Mouse (Mus musculus): ENCODE measurements around the gene RPS10-NUDT3. TPM values are rescaled to one million over a fixed set of nuclear protein-coding genes. Genes with fewer than 3 reads are reported as not detected.

The RPS10-NUDT3 gene
- polyA plus RNA-seq (2016; fragmentation: Nextera tagmentation; extraction: Ambion mirVana): not detected in 2 replicates

GRCm38 (mm10) chr17:27634871-27635574 lies at the start of gene RPS10-NUDT3:
TSS of gene RPS10-NUDT3 (minus strand) at chr17:27635222.
- peak within 1 kb of the TSS; percentile 90 for H3K27ac ChIP-seq (replicated peaks)
- WGBS: under 1% methylated on average over 72 of the region's 72 CpGs
- peak within 1 kb of the TSS; percentile 84 for H3K4me3 ChIP-seq
- H3K4me1 ChIP-seq: peaks cover 35% of the 10 kb centered on the region
- H3K4me2 ChIP-seq (replicated peaks): peak within 1 kb of the TSS; percentile 95
- H3K9ac ChIP-seq (replicated peaks): peak within 1 kb of the TSS; percentile 91
- H3K27me3 ChIP-seq: no peaks in the 10 kb centered on the region
- ATAC-seq (ENCODE audit: low FRiP score, low read depth): peak; percentile 97
- peaks cover 38% of the 10 kb centered on the region for H3K36me3 ChIP-seq
- H3K9me3 ChIP-seq: no peaks in the 10 kb centered on the region

DNA sequence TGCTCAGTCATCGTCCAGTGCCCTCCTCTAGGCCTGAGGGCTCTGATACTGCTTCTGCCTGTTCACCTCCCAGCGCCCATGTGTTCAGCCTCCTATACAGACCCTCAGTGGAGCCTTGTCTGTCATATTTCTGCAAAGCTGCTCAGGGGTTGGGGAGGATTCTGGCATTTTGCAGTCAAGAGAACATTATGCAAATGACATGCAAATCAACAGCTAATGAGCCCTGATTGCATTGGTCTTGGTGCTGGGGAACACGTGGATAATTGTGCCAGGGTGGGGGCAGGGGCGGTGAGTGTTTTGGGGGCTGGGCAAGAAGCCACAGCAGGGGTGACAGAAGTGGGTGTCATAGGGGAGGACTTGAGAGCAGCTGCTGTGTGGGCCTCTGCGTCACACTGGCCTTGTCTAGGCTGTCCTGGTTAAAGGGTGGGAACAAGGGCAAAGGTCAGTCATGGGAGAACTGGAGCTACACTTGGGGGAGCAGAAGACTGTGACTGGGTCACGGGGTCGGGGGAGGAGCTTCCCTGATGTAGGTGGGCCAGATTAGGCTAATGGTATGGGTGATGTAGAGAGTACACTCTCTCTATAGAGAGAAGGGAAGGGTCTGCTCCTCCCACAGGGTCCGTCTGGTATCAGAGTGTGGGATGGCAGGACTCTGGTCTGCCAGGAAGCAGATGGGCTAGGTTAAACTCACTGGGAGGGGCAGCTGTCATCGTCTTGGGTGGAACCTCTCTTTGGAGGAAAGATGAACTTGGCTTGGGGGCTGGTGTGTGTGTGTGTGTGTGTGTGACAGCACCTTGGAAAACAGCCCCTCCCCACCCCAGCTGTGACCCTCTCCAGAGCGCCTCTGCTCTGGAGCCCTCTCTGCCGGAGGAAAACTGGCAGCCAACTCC lies 44.1 kb upstream of the RPS10-NUDT3 start:
- no peak overlapping the region for H3K9ac ChIP-seq (replicated peaks)
- no peaks in the 10 kb centered on the region for H3K9me3 ChIP-seq
- peaks cover 24% of the 10 kb centered on the region for H3K4me1 ChIP-seq
- no peak overlapping the region for H3K4me3 ChIP-seq
- 41% methylated on average over 11 of the region's 11 CpGs for WGBS
- H3K27me3 ChIP-seq: peaks cover 14% of the 10 kb centered on the region; the same call in 1 of the 2 replicates
- peak overlapping the region; percentile 73 for H3K27ac ChIP-seq (replicated peaks)
- peak; percentile 70 for ATAC-seq (ENCODE audit: low FRiP score, low read depth)
- no peaks in the 10 kb centered on the region for H3K36me3 ChIP-seq
- H3K4me2 ChIP-seq (replicated peaks): no peak overlapping the region

DNA sequence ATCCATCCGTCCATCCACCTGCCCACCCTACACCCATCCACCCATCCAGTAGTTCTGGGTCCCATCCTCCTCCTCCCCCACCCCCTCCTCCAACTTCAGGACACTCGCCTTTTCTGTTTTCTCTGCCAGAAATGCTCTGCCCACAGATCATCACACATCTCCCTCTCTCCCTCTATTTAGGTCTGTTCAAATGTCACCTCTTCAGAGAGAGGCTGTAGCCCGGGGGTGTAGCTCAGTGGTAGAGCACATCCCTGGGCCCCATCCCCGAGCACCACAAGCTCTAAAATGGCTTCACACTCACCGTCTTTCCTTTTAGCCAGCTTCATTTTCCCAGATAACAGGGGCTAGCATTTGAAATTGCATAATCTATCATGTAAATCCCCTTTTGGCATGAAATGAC lies 42.7 kb upstream of the RPS10-NUDT3 start:
- Histone ChIP-seq H3K9me3 (no peaks in the 10 kb centered on the region), H3K4me3 (no peak overlapping the region), H3K4me2 (replicated peaks) (no peak overlapping the region), H3K27me3 (0 out of 2 replicates have a peak, but pooled peaks cover 2% of the 10 kb centered on the region), H3K9ac (replicated peaks) (no peak overlapping the region), H3K36me3 (no peaks in the 10 kb centered on the region), H3K27ac (replicated peaks) (no peak overlapping the region), H3K4me1 (peaks cover 24% of the 10 kb centered on the region)
- no peak for ATAC-seq (ENCODE audit: low FRiP score, low read depth)
- 88% methylated on average over 5 of the region's 5 CpGs for WGBS

DNA sequence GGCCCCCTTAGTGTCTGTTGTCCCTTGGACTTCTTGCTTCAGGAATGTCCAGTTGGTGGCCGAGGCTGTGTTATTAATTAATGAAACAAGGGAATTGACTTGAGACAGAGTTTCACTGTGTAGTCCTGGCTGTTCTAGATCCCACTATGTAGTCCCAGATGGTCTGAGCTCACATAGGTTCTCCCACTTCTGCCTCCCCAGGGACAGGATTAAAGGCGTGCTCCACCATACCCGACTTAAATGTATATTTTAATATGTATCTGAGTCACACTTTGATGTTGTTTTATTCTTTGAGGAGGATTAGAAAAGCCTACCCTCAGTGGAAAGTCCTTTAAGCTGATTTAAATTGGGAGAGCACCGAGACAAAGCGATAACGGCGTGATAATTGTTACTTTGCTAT lies 41.2 kb upstream of the RPS10-NUDT3 start:
- H3K9ac ChIP-seq (replicated peaks): no peak overlapping the region
- H3K4me3 ChIP-seq: no peak overlapping the region
- no peaks in the 10 kb centered on the region for H3K36me3 ChIP-seq
- no peak for ATAC-seq (ENCODE audit: low FRiP score, low read depth)
- 50% methylated on average over 7 of the region's 7 CpGs for WGBS
- no peak overlapping the region for H3K4me2 ChIP-seq (replicated peaks)
- H3K27me3 ChIP-seq: no peaks in the 10 kb centered on the region
- no peak overlapping the region for H3K27ac ChIP-seq (replicated peaks)
- peaks cover 24% of the 10 kb centered on the region for H3K4me1 ChIP-seq
- H3K9me3 ChIP-seq: no peaks in the 10 kb centered on the region

GRCm38 (mm10) chr17:27675453-27675852 lies 40.4 kb upstream of the RPS10-NUDT3 start:
- Histone ChIP-seq H3K4me2 (replicated peaks) (no peak overlapping the region), H3K4me1 (peaks cover 24% of the 10 kb centered on the region), H3K27me3 (no peaks in the 10 kb centered on the region), H3K27ac (replicated peaks) (no peak overlapping the region), H3K9ac (replicated peaks) (no peak overlapping the region), H3K4me3 (no peak overlapping the region), H3K9me3 (no peaks in the 10 kb centered on the region), H3K36me3 (no peaks in the 10 kb centered on the region)
- ATAC-seq (ENCODE audit: low FRiP score, low read depth): no peak
- WGBS: 75% methylated on average over 9 of the region's 9 CpGs

- 79% methylated on average over 7 of the region's 7 CpGs for WGBS
- Histone ChIP-seq H3K36me3 (no peaks in the 10 kb centered on the region), H3K27me3 (no peaks in the 10 kb centered on the region), H3K4me1 (peaks cover 11% of the 10 kb centered on the region), H3K9ac (replicated peaks) (no peak overlapping the region), H3K9me3 (no peaks in the 10 kb centered on the region), H3K4me2 (replicated peaks) (no peak overlapping the region), H3K4me3 (no peak overlapping the region), H3K27ac (replicated peaks) (no peak overlapping the region)
- no peak for ATAC-seq (ENCODE audit: low FRiP score, low read depth)
These were observed 38.9 kb upstream of the RPS10-NUDT3 start for GRCm38 (mm10) chr17:27673945-27674344.

DNA sequence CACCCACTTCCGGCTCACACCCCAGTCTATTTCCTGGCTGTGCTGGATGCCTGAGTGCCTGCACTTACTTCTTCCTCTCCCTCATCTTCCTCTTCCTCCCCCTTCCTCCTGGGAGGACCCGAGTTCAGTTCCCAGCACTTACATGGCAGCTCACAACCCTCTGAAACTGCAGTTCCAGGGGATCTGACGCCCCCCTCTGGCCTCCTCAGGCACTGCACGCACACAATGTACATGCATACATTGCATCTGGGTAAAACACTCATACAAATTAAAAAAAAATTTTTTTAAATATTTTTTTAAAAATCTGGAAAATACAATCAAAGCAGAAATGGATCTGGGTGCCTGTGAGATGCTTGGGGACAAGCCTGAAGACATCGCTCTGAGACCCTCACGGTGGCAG lies 36.7 kb upstream of the RPS10-NUDT3 start:
- H3K4me2 ChIP-seq (replicated peaks): no peak overlapping the region
- H3K9me3 ChIP-seq: no peaks in the 10 kb centered on the region
- ATAC-seq (ENCODE audit: low FRiP score, low read depth): no peak
- H3K4me3 ChIP-seq: no peak overlapping the region
- no peak overlapping the region for H3K9ac ChIP-seq (replicated peaks)
- no peak overlapping the region for H3K27ac ChIP-seq (replicated peaks)
- no peaks in the 10 kb centered on the region for H3K27me3 ChIP-seq
- H3K36me3 ChIP-seq: no peaks in the 10 kb centered on the region
- 88% methylated on average over 6 of the region's 6 CpGs for WGBS
- H3K4me1 ChIP-seq: peaks cover 2% of the 10 kb centered on the region; the same call in 1 of the 2 replicates

- Histone ChIP-seq H3K4me2 (replicated peaks) (no peak overlapping the region), H3K27me3 (peaks cover 39% of the 10 kb centered on the region), H3K9me3 (no peaks in the 10 kb centered on the region), H3K4me3 (no peak overlapping the region), H3K4me1 (peaks cover 18% of the 10 kb centered on the region), H3K27ac (replicated peaks) (no peak overlapping the region), H3K36me3 (no peaks in the 10 kb centered on the region), H3K9ac (replicated peaks) (no peak overlapping the region)
- 79% methylated on average over 7 of the region's 7 CpGs for WGBS
- no peak for ATAC-seq (ENCODE audit: low FRiP score, low read depth)
These were observed 23.7 kb upstream of the RPS10-NUDT3 start for GRCm38 (mm10) chr17:27658767-27659166.

GRCm38 (mm10) chr17:27657123-27657522 lies 22.1 kb upstream of the RPS10-NUDT3 start:
- Histone ChIP-seq H3K4me3 (no peak overlapping the region), H3K4me2 (replicated peaks) (no peak overlapping the region), H3K27me3 (peaks cover 49% of the 10 kb centered on the region), H3K36me3 (no peaks in the 10 kb centered on the region), H3K27ac (replicated peaks) (no peak overlapping the region), H3K9ac (replicated peaks) (no peak overlapping the region), H3K9me3 (no peaks in the 10 kb centered on the region), H3K4me1 (peaks cover 18% of the 10 kb centered on the region)
- ATAC-seq (ENCODE audit: low FRiP score, low read depth): no peak
- 79% methylated on average over 8 of the region's 8 CpGs for WGBS

DNA sequence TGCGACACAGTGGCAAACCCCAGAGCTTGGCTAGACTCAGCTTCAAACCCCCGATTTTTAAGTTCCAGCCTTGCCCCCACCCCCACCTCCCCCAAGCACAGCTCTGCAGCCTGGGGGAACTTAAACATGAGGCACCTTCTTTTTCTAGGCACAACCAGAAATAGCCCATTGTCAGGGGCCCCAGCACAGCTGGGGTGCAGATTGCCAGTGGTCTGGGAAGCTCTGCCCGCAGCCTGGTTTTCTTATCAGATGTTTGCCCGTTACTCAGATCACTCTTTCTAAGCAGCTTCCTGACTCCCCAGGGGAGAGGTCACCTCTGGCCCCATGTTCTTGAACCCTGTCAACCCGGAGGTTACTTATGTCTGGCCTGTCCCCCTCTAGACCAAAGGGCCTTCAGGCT lies 21.4 kb upstream of the RPS10-NUDT3 start:
- Histone ChIP-seq H3K9ac (replicated peaks) (0 out of 2 replicates have a peak overlapping the region, but pooled peaks have one; percentile 72), H3K4me3 (peak overlapping the region; percentile 58), H3K4me1 (peaks cover 18% of the 10 kb centered on the region), H3K27ac (replicated peaks) (no peak overlapping the region), H3K4me2 (replicated peaks) (peak overlapping the region; percentile 94), H3K27me3 (peaks cover 49% of the 10 kb centered on the region), H3K9me3 (no peaks in the 10 kb centered on the region), H3K36me3 (no peaks in the 10 kb centered on the region)
- no peak for ATAC-seq (ENCODE audit: low FRiP score, low read depth)
- 33% methylated on average over 5 of the region's 5 CpGs for WGBS

GRCm38 (mm10) chr17:27656011-27656399 lies 21.0 kb upstream of the RPS10-NUDT3 start:
- no peak overlapping the region for H3K27ac ChIP-seq (replicated peaks)
- WGBS: 2% methylated on average over 13 of the region's 14 CpGs
- H3K27me3 ChIP-seq: peaks cover 49% of the 10 kb centered on the region
- H3K4me1 ChIP-seq: peaks cover 18% of the 10 kb centered on the region
- 0 out of 2 replicates have a peak, but pooled peaks have one; percentile 6 for ATAC-seq (ENCODE audit: low FRiP score, low read depth)
- H3K4me2 ChIP-seq (replicated peaks): peak overlapping the region; percentile 94
- H3K9me3 ChIP-seq: no peaks in the 10 kb centered on the region
- peak overlapping the region; percentile 72 for H3K9ac ChIP-seq (replicated peaks)
- no peaks in the 10 kb centered on the region for H3K36me3 ChIP-seq
- H3K4me3 ChIP-seq: peak overlapping the region; percentile 58

Measured in midbrain, embryonic 12.5 days (tissue).